Mouse (Mus musculus): ENCODE measurements around the gene Fermt2.

DNA sequence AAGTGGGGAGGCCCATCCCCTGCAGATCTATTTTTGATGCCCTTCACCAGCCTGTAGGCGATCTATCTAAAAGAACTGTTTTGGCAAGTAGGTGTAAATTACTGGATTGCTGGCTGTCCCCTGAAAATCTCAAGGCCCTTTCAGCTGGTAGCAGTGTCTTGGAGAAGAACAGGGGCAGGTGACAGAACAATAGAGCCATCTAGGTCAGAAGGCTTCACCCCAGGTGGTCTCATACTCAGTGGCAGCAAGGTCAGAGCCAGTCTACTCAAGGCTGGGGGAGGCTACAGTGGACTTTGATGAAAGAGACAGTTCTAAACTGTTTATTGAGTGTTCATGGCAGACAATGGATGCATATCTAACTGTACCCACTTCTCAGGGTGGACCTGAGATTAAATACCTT lies 29.1 kb upstream of the Fermt2 start:
- TF ChIP-seq POLR2A (IDR thresholded peaks at IDR 0.05; ENCODE audit: borderline replicate concordance, control insufficient read depth, low read depth, low read length), result no peak
- no peak for TF ChIP-seq CTCF (IDR thresholded peaks at IDR 0.05; ENCODE audit: control insufficient read depth, insufficient read depth, low read length)
